Mouse (Mus musculus) MEL-GATA-1-ER (cell line): ENCODE measurements at regions not wholly inside any gene's neighbourhood (a gene's known extent, or its start where the extent isn't known, plus 50 kb on each side); places are given as distances from the start of the nearest gene placed in this dataset.
"Not testable (repeated sequence)": the region's sequence is repeated elsewhere in the genome, so short reads cannot be mapped to it uniquely, and the experiment has no call there.

ENCODE experiments used
- DNase-seq: peaks from one replicate; pipeline ENCODE4 v3.0.0-alpha.2; 2012; ENCODE audit warnings: low read depth; ENCODE audit errors: extremely low read depth

- no peak for DNase-seq
These were observed 53.4 kb downstream of the Rps12 start for GRCm38 (mm10) chr10:23733679-23734078.

- not testable (repeated sequence) for DNase-seq
These were observed 60.9 kb downstream of the Rps12 start for GRCm38 (mm10) chr10:23725960-23726714.

GRCm38 (mm10) chr10:23718124-23718523 lies 69.0 kb downstream of the Rps12 start:
- DNase-seq: no peak

- no peak for DNase-seq
These were observed 71.6 kb downstream of the Rps12 start for GRCm38 (mm10) chr10:23715511-23715910.

- DNase-seq: no peak
These were observed 72.0 kb downstream of the Rps12 start for GRCm38 (mm10) chr10:23715101-23715500.

GRCm38 (mm10) chr10:23712691-23713378 lies 74.2 kb downstream of the Rps12 start:
- no peak for DNase-seq

GRCm38 (mm10) chr10:23711416-23712171 lies 75.5 kb downstream of the Rps12 start:
- no peak for DNase-seq

- no peak for DNase-seq
These were observed 76.1 kb downstream of the Rps12 start for GRCm38 (mm10) chr10:23710999-23711398.

- no peak for DNase-seq
These were observed 78.8 kb downstream of the Rps12 start for GRCm38 (mm10) chr10:23708261-23708660.

- DNase-seq: no peak
These were observed 79.9 kb downstream of the Rps12 start for GRCm38 (mm10) chr10:23707141-23707540.

GRCm38 (mm10) chr10:23704048-23704447 lies 83.0 kb downstream of the Rps12 start:
- no peak for DNase-seq

GRCm38 (mm10) chr10:23691291-23691690 lies 95.8 kb downstream of the Rps12 start:
- DNase-seq: no peak

GRCm38 (mm10) chr10:23686969-23687368 lies 100.1 kb downstream of the Rps12 start:
- DNase-seq: no peak

GRCm38 (mm10) chr10:23683078-23683477 lies 104.0 kb downstream of the Rps12 start:
- DNase-seq: no peak

GRCm38 (mm10) chr10:23675911-23676310 lies 111.2 kb downstream of the Rps12 start:
- no peak for DNase-seq

- DNase-seq: no peak
These were observed 112.2 kb downstream of the Rps12 start for GRCm38 (mm10) chr10:23674633-23675515.

- DNase-seq: no peak
These were observed 114.8 kb downstream of the Rps12 start for GRCm38 (mm10) chr10:23672296-23672695.

GRCm38 (mm10) chr10:23671494-23671893 lies 115.6 kb downstream of the Rps12 start:
- no peak for DNase-seq

- not testable (repeated sequence) for DNase-seq
These were observed 121.2 kb downstream of the Rps12 start for GRCm38 (mm10) chr10:23665916-23666315.

- no peak for DNase-seq
These were observed 160.9 kb downstream of the Rps12 start for GRCm38 (mm10) chr10:23626201-23626600.

GRCm38 (mm10) chr10:23612030-23612429 lies 175.0 kb downstream of the Rps12 start:
- no peak for DNase-seq
